16 mouse cellular contexts compared by ENCODE assay signal in genomic region chr14:20656361-20656760, GRCm38 (mm10). TPM values are rescaled to one million over a fixed set of nuclear protein-coding genes. Genes with fewer than 3 reads are reported as not detected.
DNase-seq lines count a peak whose midpoint lies in the region; ATAC-seq and TF ChIP-seq lines count a peak whose summit lies in the region.
"Had no signal": no experiment of that assay in that cellular context is flagged by ENCODE, and none has a peak within 500 bp of the region (broad histone marks: within the 10 kb centered on the region; RNA-seq: fewer than 3 reads in every experiment).

Gene Myoz1 (minus strand): TSS chr14:20656540.

- TF ChIP-seq POLR2A in testis, adult 2 months (IDR thresholded peaks at IDR 0.05; ENCODE audit: control insufficient read depth, low read depth, low read length) = no peak

- intact Hi-C loops in heart, postnatal 36 days (cut with DNase I) = no loop called here

- TF ChIP-seq CTCF in testis, adult 2 months (IDR thresholded peaks at IDR 0.05; ENCODE audit: control insufficient read depth, insufficient read depth, insufficient replicate concordance, low read depth, low read length) = no peak
- no peak for TF ChIP-seq CTCF in hindbrain, postnatal 0 days (IDR thresholded peaks at IDR 0.05; ENCODE audit: low read depth)

- H3K4me2 ChIP-seq in heart, embryonic 13.5 days = peak within 1 kb of the TSS; percentile 63
- H3K4me2 ChIP-seq in hindbrain, postnatal 0 days (ENCODE audit: low read depth, low read length) = no peak within 1 kb of the TSS
- H3K4me2 ChIP-seq: hindbrain, embryonic 12.5 days; lung, embryonic 14.5 days; neural tube, embryonic 13.5 days had no signal

- ATAC-seq in heart, embryonic 13.5 days (ENCODE audit: extremely low read depth, insufficient number of reproducible peaks, low FRiP score, low TSS enrichment) = no peak
- ATAC-seq in erythroid progenitor cell, adult 5-6 weeks (replicated peaks; ENCODE audit: low FRiP score, poor library complexity, severe bottlenecking) = no peak
- no peak for ATAC-seq in hindbrain, postnatal 0 days
- ATAC-seq: CD4-positive, CD25-positive, alpha-beta regulatory T cell, adult 4 months; intestine, postnatal 0 days had no signal

- H3K4me3 ChIP-seq in heart, embryonic 13.5 days = peak within 1 kb of the TSS; percentile 39
- no peak within 1 kb of the TSS for H3K4me3 ChIP-seq in testis, adult 2 months (ENCODE audit: control insufficient read depth, low read depth, low read length)
- no peak within 1 kb of the TSS for H3K4me3 ChIP-seq in hindbrain, postnatal 0 days (ENCODE audit: low read length)
- H3K4me3 ChIP-seq: hindbrain, embryonic 12.5 days; neural tube, embryonic 13.5 days had no signal

- H3K27me3 ChIP-seq in heart, embryonic 13.5 days (replicated peaks) = no peaks in the 10 kb centered on the region
- H3K27me3 ChIP-seq in testis, adult 2 months (ENCODE audit: control insufficient read depth, insufficient read depth, low read length) = no peaks in the 10 kb centered on the region
- H3K27me3 ChIP-seq in hindbrain, postnatal 0 days (ENCODE audit: insufficient read depth, low read length) = no peaks in the 10 kb centered on the region
- H3K27me3 ChIP-seq: hindbrain, embryonic 12.5 days; neural tube, embryonic 13.5 days had no signal

- H3K9ac ChIP-seq in heart, embryonic 13.5 days = peak within 1 kb of the TSS; percentile 76
- no peak within 1 kb of the TSS for H3K9ac ChIP-seq in hindbrain, postnatal 0 days (replicated peaks; ENCODE audit: low read length)
- H3K9ac ChIP-seq: hindbrain, embryonic 12.5 days; lung, embryonic 14.5 days; neural tube, embryonic 13.5 days had no signal

- peaks cover 12% of the 10 kb centered on the region for H3K36me3 ChIP-seq in heart, embryonic 13.5 days
- H3K36me3 ChIP-seq in testis, adult 2 months (ENCODE audit: control insufficient read depth, insufficient read depth, low read length) = no peaks in the 10 kb centered on the region
- H3K36me3 ChIP-seq in hindbrain, postnatal 0 days (ENCODE audit: insufficient read depth, low read length) = no peaks in the 10 kb centered on the region
- H3K36me3 ChIP-seq: hindbrain, embryonic 12.5 days; neural tube, embryonic 13.5 days had no signal

- peaks cover 55% of the 10 kb centered on the region for H3K4me1 ChIP-seq in heart, embryonic 13.5 days
- peaks cover 9% of the 10 kb centered on the region for H3K4me1 ChIP-seq in testis, adult 2 months (ENCODE audit: control insufficient read depth, insufficient read depth, low read length)
- H3K4me1 ChIP-seq in hindbrain, postnatal 0 days (ENCODE audit: insufficient read depth, low read length) = peaks cover under 1% of the 10 kb centered on the region; the same call in 1 of the 2 replicates
- H3K4me1 ChIP-seq: hindbrain, embryonic 12.5 days had no signal

- no peak for DNase-seq in heart, postnatal 36 days
- DNase-seq in testis, postnatal 10 days (ENCODE audit: low spot score) = no peak
- peak; percentile 79 for DNase-seq in gastrocnemius, postnatal 25 days
- no peak for DNase-seq in hindbrain, postnatal 0 days (ENCODE audit: low spot score)
- DNase-seq: cerebellum, adult 9-10 months; embryo, embryonic 11 days; lung, embryonic 14.5 days had no signal

- H3K9me3 ChIP-seq in heart, embryonic 13.5 days = no peaks in the 10 kb centered on the region
- H3K9me3 ChIP-seq in hindbrain, postnatal 0 days (ENCODE audit: low read length) = no peaks in the 10 kb centered on the region
- H3K9me3 ChIP-seq: hindbrain, embryonic 12.5 days; neural tube, embryonic 13.5 days had no signal

- peak within 1 kb of the TSS; percentile 74 for H3K27ac ChIP-seq in heart, embryonic 13.5 days (replicated peaks)
- peak within 1 kb of the TSS; percentile 12; the same call in 1 of the 2 replicates for H3K27ac ChIP-seq in testis, adult 2 months (ENCODE audit: control insufficient read depth, insufficient read depth, low read depth, low read length)
- no peak within 1 kb of the TSS for H3K27ac ChIP-seq in hindbrain, postnatal 0 days
- H3K27ac ChIP-seq: hindbrain, embryonic 12.5 days; neural tube, embryonic 13.5 days had no signal

- 26% methylated on average over 11 of the region's 11 CpGs for WGBS in heart, embryonic 13.5 days
- 57% methylated on average over 11 of the region's 11 CpGs for WGBS in hindbrain, postnatal 0 days

RNA-seq across cellular contexts. Expression of gene Myoz1, which starts in this region (rescaled TPM):
- 14.3 and 19.2 TPM in 2 replicates for polyA plus RNA-seq in heart, embryonic 13.5 days (2015; fragmentation: Nextera tagmentation; extraction: Ambion mirVana)
- total RNA-seq in heart, postnatal 36 days (2021) = under 1 TPM; 0.92 to 1.00 TPM
- polyA plus RNA-seq in testis, adult 2 months (2012; rRNA removed) = 0.28 and 0.47 TPM in 2 replicates
- total RNA-seq in gastrocnemius, postnatal 25 days (2021) = 1,000 to 10,000 TPM; 2,514 to 2,966 TPM
- total RNA-seq in erythroid progenitor cell, adult 5-6 weeks (2015; ENCODE audit: low replicate concordance) = not detected in 2 replicates
- not detected in 2 replicates for total RNA-seq in erythroid progenitor cell, adult 5-6 weeks (2017; ENCODE audit: low replicate concordance)
- total RNA-seq in hindbrain, postnatal 0 days (2014; rRNA removed) = 1.4 TPM in 1 of 2 replicates, not detected in the other
- 0.35 TPM in 1 of 2 replicates, not detected in the other for polyA plus RNA-seq in hindbrain, postnatal 0 days (2015; fragmentation: Nextera tagmentation; extraction: Ambion mirVana)
- total RNA-seq: layer of hippocampus, postnatal 25 days; midbrain, postnatal 0 days had no signal
- polyA plus RNA-seq: CD4-positive, CD25-positive, alpha-beta regulatory T cell, adult 4 months; intestine, postnatal 0 days; neural tube, embryonic 13.5 days had no signal

Comparison
In these comparisons a context has a peak if more than half of its experiments do, and no peak if none do; other contexts are left out.
1. RNA of gene Myoz1 (total RNA-seq): 2,514 to 2,966 TPM in gastrocnemius, postnatal 25 days; 0.92 to 1.00 TPM in heart, postnatal 36 days, 1.4 TPM in hindbrain, postnatal 0 days and not detected in erythroid progenitor cell, adult 5-6 weeks; every median in the first group is over 1,000 times any median in the second.
2. RNA of gene Myoz1 (polyA plus RNA-seq): 14.3 to 19.2 TPM in heart, embryonic 13.5 days; 0.28 to 0.47 TPM in testis, adult 2 months and 0.35 TPM in hindbrain, postnatal 0 days; every median in the first group is over 10 times any median in the second.